Mouse (Mus musculus): ENCODE results near the gene Srgap3.
"Not testable (repeated sequence)": the region's sequence is repeated elsewhere in the genome, so short reads cannot be mapped to it uniquely, and the experiment has no call there.

The Srgap3 gene

DNA sequence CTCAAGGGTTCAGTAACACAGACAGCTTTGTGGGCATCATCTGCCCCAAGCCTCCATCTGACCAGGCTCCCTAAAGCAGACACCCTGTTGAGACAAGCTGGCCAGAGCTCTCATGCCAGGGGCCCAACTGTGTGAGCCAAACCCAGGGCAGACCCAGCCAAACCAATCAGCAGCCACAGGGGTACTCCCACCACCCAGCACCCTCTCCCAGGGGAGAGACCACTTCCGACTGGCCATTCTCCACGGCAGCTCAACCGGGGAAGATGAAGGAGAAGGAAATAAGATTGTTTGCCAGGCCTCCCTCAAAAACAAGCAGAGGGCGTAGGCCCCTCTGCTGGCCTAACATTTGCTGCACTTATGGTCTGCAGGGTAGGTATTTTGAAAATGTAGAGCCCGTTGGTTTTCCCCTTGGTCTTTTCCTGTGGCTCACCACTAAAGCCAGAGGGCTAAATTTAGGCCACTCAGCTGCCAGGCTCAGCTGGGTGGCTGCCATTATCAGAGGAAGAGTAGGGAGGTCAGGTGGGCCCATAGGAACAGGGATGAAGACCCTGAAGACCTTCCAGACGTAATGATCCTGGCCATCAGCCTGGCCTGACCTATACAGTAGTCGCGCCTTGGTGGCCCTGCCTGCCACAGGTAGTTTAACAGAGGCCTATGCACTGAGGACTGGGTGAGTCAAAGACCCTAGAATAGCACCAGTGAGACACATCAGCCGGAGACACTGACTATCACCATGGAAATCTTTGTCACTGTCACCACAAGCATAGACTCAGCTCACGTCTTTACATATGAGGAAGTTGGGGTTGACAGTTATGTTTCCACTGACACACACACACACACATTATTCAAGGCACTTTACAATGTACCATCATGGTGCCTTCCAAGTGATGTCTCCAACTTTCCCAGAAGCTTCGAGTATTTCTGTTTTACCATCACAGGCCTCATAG, 85.4 kb downstream of the Srgap3 start:
- no peak for DNase-seq (ENCODE audit: low spot score)

DNA sequence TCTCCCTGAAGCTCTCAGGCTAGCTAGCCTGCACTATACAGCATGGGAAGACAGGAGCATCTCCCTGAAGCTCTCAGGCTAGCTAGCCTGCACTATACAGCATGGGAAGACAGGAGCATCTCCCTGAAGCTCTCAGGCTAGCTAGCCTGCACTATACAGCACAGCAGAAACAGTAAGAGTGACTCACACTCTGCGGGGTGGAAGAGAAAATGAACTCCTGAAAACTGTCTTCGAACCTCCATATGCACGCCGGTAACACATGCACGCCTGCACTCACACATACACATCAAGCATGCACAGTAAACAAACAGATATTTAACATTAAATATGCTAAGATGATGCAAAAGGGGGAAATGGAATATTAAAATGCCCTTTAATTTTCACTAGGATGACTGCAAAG, 86.8 kb downstream of the Srgap3 start:
- DNase-seq (ENCODE audit: low spot score) = not testable (repeated sequence)

DNA sequence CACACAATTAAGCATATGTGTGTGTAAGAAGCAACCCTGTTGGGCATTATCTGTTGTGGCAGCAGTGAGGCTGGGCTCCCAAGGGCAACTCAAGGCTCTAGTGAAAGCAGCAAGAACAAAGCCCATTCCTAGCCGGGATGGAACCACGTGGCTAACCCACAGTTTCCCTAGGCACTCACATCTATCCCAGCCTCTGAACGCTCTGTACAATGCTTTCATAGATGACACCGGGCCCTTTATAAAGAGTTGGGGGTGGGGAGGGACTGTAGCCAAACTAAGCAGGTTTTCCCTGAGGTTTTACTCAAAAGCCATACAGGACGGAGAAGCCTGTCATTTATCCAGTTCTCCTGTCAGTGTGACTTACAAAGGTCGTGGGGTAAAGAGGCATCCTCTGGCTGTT, 90.0 kb downstream of the Srgap3 start:
- no peak for DNase-seq (ENCODE audit: low spot score)

DNA sequence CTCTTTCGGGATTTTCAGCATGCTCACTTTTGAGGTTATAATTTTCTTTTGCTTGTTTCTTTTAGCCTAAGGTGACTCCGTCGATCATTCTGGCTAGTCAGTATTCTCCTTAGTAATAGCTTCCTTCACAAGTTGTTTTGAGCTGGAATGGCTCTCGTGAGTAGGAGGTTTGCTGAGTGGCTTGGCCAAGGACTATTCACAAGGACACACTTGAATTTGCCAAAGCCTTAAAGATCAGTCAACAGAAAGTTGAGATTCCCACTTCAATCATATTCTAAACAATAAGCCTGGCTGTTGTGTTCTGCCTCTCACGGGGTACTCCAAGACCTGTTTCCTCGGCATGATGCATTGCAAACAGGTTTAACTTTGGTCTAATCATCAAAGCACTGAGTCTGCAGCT, 91.9 kb downstream of the Srgap3 start:
- no peak for DNase-seq (ENCODE audit: low spot score)

DNA sequence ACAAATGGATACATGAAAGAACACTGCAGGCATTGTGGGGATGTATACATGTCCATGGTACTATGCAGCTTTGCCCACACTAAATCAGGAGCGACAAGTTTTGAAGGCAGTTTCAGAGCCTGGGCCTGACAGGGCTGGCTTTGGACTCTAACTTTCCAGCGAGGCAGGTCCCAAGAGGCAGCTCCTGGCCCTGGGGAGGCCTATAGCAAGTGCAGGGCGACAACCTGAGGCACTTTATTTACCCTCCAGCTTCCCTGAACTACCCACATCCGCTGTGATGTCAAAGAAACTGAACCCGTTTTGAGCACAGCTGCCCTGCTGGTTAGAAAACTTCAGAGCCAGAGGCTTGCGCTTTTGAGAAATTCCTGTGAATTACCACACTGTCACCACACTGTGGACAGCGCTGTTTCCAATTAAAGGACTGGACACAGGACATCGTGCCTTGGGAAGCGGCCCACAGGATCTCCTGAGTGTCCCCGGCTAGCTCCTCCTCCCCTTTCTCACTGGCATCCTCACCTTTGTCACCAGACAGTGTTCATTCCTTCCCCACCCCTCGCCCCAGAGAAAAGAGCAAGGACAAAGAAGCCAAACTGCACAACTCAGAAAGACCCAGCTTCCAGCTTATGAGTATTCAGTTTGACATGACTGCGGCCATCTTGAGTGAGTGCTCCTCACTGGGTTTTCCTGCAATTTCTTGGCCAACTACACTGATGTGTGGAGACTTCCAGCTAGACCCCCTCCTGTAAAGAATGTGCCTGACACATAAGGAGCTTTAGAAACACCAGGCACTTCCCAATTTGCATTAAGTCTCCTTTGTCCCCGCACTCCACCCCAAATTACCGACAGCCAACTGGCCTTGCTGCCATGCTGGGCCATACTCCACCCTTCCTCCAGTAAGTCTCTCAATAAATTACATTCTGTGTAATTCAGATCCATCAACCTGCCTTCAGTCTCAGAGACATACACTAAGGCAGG, 94.5 kb downstream of the Srgap3 start:
- DNase-seq (ENCODE audit: low spot score) = no peak

DNA sequence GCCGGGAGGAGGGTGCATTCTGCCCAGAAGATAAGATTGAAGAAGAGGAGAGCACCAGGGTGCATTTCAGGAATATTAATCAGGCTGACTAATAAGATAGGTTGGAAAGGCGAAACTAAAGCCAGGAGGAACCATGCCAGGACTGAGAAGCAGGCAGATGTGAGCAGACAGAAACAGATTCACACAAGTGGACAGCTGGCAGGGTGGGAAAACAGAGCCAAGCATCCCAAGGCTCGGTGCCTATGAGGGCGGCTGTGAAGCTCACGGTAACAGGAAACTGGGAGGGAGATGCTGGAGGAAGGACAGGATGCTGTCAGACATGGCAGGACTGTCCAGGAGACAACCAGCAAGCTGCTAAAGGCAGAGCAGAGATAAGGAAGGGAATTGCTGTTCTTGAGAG, 96.3 kb downstream of the Srgap3 start:
- no peak for DNase-seq (ENCODE audit: low spot score)

DNA sequence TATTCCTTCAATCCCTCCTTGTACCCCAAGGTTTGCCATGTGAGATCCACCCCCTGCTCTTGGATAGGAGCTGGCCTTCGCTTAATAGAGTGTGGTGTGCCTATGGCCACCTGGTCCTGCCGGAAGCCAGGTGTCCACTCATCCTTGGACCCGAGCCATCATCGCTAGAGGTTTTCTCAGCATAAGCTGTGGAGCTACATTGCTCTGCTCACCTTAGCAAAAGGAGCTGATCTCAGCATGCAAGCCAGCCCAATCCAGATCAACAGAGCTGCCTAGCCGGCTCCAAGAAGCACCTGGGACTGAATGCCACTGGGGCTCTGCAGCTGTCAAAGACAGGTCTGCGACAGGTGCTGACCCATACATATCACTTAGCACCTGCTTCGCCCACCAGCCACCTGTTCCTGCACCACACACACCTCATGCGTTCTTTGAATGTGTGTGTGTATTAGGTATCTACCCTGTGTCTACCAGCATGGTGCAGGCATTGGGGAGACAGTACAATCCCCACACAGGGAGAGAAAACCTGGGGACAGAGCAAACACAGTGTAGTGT, 98.4 kb downstream of the Srgap3 start:
- no peak for DNase-seq (ENCODE audit: low spot score)

DNA sequence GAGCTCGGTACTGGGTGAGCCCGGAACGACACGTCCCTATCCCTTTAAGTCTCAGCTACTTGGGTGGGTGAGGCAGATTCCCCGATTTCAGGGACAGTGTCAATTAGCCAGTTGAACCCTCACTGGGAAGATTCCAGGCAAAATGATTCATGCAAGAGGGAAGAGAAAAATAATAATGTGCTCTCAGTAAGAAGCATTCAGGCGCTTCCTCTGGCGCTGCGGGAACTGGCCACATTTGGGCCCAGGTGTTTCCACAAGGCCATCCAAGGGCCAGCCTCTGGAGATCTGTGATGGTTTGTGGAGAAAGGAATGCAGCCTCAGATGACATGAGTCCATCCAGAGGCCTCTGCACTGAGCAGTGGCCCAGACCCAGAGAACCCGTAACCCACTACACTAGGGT, 100.2 kb downstream of the Srgap3 start:
- DNase-seq (ENCODE audit: low spot score) = no peak

DNA sequence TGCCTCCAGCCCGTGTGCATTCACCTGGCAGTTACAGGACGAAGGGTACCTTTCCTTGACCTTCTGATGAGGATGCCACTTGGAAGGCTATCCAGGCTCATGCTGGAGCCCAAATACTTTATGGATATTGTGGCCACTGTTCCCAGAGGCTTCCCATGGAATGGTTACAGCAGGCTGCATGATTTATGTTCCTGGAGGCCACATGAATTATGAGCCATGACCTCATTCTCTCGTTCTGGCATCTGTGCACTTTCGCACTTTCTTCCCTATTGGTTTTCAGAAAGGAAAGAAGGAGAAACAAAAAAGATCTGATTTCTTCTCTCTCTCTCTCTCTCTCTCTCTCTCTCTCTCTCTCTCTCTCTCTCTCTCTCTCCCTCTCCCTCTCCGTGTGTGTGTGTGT, 104.6 kb downstream of the Srgap3 start:
- no peak for DNase-seq (ENCODE audit: low spot score)

DNA sequence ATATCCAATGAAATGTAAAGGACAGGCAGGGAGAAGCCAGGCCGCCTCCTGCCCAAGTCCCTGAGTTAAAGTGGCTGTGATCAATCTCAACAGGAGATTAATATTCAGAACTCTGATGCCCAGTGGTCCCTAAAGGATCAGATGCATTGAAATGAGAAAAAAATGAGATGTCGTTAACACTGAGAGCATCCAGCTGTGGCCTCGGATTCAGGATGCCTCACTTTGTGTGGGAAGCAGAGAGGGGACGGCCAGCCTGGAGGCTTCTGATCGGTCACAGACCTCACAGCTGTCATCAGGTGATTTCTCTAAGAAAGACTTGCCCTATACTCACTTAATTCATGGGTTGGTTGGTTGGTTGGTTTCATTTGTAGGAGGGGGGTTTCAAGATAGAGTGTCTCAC, 106.7 kb downstream of the Srgap3 start:
- no peak for DNase-seq (ENCODE audit: low spot score)

DNA sequence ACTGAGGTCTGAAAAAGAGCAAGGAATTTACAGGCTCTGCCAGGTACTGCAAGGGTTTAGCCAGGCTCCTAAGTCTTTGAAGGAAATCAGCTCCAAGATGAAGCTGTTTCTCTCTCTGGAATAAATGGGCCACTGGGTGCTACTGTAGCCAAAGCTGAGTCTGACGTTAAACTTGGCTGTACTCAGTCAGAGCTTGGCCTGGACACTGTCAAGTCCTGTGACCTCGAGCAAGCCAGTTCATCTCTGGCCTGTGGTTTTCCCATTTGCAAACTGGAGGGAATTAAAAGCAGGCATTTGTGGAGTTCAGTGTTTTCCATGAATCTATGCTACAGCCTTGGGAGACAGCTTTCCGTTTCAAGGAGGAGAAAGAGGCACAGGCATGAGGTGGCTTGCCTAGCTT, 107.7 kb downstream of the Srgap3 start:
- no peak for DNase-seq (ENCODE audit: low spot score)

DNA sequence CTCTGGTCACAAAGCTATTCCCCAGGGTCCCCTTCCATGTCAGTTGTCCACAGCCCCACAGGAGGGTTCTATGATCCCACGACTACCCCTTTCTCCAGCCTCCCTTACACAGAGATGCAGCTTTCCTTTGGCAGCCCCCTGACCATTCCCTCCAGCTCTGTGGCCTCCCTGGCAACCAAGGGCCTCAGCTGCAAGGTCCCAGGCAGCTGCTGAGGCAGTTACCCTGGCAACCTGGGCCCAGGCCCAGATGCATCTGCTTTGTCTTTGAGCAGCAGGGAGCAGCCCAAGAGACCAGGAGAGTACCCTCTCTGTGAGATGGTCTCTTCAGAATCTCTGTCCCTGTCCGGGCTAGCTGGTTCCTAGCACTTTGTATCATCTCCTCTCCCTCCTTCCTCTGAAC, 108.2 kb downstream of the Srgap3 start:
- DNase-seq (ENCODE audit: low spot score) = no peak

DNA sequence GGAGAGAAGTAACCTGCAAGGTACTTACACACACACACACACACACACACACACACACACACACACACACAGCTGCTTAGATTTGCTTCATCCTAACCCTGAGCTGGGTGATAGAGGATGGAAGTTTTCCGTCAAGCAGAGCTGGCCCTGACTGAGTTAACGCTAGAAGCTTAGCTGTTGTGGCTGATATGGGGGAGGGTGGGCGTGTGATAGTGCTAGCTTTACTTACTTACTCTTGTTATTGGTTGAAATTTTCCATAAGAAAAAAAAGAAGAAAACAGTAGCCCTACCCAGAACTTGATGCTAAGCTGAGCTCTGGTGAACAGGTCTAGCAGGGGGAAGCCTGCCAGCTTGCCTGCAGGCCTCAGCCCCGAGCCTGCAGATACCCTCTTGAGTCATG, 110.4 kb downstream of the Srgap3 start:
- DNase-seq (ENCODE audit: low spot score) = no peak

DNA sequence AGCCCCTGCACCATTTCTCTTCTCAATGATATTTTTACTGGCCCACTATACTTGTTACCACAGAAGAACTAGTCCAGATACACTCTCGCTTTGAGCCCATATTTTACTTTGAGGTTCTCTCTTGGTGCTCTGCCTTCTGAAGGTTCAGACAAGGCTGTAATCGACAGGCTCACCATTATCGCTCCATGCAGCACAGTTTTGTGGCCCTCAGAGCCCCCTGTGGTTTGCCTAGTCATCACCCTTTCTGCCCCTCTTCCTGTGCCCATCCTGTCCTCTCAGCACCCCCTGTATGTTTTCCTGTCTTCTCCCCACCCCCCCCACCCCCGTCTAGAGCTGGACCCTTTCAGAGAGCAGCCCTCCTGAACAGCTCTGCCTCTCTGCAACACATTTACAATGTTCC, 111.7 kb downstream of the Srgap3 start:
- no peak for DNase-seq (ENCODE audit: low spot score)

DNA sequence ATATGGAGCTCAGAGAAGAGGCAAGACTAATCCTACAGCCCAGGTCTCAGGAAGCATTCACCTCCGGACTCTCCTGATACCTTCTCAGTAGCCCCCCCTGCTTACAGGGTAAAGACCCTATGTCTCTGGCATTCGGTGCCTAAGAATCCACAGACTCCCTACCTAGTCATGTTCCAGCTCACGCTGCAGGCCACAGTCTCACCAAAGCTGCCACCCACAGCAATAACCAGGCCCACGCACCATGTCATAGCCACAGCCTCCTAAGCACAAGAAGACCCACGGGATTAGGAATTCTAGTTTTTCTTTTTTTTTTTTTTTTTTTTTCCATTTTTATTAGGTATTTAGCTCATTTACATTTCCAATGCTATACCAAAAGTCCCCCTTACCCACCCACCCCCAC, 112.6 kb downstream of the Srgap3 start:
- DNase-seq (ENCODE audit: low spot score) = no peak

DNA sequence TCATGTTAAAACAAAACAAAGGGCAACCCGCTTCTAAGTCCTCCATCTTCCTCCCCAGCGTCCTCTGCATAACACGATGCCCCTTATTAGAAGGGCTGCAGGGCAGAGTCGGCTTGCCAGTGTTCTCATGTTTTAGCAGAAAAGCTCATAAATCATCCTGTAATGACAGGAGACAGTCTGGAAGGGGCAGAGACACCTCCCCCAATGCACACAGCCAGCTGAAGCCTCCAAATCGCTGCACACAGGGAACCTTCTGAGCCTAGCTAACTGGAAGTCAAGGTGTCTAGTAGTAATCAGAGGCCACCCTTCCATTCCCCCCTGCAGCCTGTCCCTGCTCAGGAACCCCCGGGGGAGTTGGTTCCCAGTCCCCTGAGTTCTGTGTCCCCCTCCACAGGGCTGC, 113.3 kb downstream of the Srgap3 start:
- no peak for DNase-seq (ENCODE audit: low spot score)

DNA sequence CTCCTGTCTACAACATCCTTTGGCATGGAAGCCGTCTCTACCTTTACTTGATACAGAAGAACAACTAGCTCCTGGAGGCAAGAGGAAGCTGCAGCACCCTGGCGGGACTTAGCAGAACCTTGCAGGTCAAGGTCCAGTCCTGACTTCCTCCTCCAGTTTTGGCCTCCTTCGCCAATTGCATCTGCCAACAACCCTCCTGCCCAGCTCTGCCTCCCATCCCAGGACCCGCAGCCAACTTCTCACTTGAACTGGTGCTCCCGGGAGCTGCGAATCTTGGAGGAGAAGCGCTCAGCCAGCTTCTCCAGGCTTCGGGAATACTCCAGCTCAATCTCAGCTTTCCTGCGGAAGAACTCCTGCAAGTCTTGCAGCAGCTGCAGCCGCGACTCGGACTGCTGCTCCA, 117.9 kb downstream of the Srgap3 start:
- no peak for DNase-seq (ENCODE audit: low spot score)

DNA sequence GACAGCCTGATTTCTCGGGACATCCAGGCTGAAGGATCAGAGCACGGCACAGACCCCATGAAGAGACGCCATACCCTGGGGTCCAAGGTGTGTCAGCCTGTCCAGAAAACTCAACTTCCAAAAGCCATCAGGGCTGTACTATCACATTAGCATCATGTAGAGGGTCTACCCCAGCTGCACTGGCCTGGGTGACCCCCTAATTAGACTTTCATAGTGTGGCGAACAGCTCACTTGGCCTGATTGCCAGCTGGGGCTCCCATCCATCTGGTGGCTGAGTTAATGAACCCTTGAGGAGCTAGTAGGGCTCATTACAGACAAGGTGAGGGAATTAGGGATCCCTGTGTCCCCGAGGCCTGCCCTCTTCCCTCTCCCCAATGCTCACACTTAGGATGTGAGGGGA, 118.6 kb downstream of the Srgap3 start:
- DNase-seq (ENCODE audit: low spot score) = no peak

DNA sequence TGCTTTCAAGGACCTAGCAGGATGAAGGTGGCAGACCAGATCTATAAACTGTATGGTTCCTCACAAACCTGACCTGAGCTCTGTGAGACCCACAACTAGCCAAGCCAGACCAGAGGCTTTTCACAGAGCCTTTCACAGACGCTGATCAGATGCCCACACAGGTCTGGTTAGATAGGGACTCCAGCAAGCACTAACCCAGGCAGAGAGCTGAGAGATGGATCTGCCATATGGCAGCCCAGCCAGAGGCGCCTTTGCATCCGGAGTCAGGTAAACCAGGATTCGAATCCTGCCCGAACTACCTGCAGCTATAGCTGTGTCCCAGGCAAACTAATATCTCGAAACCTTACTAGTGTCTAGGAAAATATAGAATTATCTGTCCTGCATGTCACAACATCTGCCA, 121.4 kb downstream of the Srgap3 start:
- DNase-seq (ENCODE audit: low spot score) = no peak

DNA sequence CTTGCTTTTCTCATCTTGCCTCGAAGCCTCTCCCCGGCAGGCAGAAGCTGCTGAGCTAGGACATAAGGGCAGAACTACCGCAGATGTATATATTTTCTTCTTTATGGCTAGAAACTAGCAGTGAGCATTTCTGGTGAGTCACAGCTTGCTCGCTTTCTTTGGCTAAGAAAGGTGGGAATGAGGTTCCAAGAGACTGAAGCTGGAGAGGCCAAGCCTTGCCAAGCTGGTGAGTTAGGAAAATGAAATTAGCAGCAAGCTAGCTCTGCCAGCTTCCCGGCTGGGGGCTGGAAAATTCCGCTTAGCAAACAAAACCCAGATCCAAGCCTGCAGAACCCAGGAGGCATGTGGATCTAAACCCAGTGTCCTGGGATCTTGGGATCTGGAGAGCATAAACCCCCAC, 124.0 kb downstream of the Srgap3 start:
- no peak for DNase-seq (ENCODE audit: low spot score)

DNA sequence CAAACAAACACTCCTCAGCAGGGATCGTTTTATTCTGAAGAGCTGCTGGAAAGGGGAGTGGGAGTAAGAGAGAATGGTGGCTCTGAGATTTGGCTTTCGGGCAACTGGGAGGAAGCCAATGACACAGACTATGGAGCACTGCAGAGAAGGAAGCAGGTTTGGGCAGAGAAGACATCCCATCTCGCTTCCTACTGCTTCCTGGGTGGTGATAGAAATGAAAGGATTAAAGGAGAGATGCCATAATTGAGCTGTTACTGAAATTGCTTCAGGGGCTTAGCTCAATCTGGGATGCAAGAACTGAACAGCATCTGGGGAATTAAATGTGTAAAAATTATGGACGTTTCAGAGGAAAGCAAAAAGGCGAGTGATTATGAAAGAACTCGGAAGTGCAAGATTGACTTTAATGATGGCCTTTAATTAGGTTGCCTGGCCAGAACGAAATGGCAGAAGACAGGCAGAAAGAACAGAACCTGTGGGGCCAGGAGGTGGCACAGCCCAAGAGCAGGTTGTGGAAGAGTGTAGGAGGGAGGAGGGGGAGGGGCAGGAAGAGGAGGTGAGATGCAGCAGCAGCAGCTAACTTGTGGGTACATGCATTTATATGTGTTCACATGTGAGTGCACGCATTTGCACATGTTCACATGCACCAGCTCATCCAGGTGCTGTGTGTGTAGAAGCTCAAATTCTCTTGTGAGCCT, 126.6 kb downstream of the Srgap3 start:
- DNase-seq (ENCODE audit: low spot score) = no peak

DNA sequence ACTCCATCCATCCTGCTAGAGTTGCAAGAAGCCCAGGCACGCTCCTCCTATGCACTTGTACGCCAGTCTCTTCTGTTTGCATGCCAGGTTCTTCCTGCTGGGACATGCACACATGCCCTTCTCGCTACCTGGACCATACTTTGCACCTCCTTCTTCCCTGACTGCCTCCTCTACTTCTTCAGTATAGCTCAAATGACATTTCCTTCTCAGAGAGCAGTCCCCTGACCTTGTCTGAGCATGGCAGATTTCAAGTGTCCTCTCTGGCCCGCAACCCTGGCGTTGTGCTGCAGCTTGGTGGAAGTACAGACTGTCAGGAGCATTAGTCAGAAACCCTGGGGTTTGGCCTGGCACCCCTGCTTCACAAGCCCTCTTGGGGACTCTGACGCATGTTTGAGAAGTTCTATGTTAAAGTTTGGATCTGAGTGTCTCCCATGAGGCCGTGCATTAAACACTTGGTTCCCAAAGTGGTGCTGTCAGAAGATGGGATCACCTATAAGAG, 128.6 kb downstream of the Srgap3 start:
- no peak for DNase-seq (ENCODE audit: low spot score)

All from urinary bladder, postnatal 10 days (tissue).